Comparison of ENCODE assay signal across 11 mouse cellular contexts in genomic region chr15:98955324-98955723, GRCm38 (mm10). TPM values are rescaled to one million over a fixed set of nuclear protein-coding genes. Genes with fewer than 3 reads are reported as not detected.
DNase-seq lines count a peak whose midpoint lies in the region; ATAC-seq lines count a peak whose summit lies in the region.
"Had no signal": no experiment of that assay in that cellular context is flagged by ENCODE, and none has a peak within 500 bp of the region (broad histone marks: within the 10 kb centered on the region; RNA-seq: fewer than 3 reads in every experiment).

No protein-coding gene starts in this region.

- 76% methylated on average over 4 of the region's 4 CpGs for WGBS in heart, embryonic 11.5 days (ENCODE audit: insufficient replicate concordance)
- WGBS in embryonic facial prominence, embryonic 11.5 days, result 75% methylated on average over 4 of the region's 4 CpGs
- WGBS in hindbrain, embryonic 11.5 days, result 70% methylated on average over 4 of the region's 4 CpGs
- 34% methylated on average over 4 of the region's 4 CpGs for WGBS in midbrain, embryonic 16.5 days

- peak overlapping the region; percentile 20 for H3K4me3 ChIP-seq in heart, embryonic 11.5 days (ENCODE audit: low read depth, low read length)
- H3K4me3 ChIP-seq in embryonic facial prominence, embryonic 11.5 days (ENCODE audit: low read depth, low read length), result no peak overlapping the region
- H3K4me3 ChIP-seq in hindbrain, embryonic 11.5 days (ENCODE audit: low read depth, low read length), result peak overlapping the region; percentile 72
- peak overlapping the region; percentile 94 for H3K4me3 ChIP-seq in midbrain, embryonic 16.5 days (ENCODE audit: low read depth, low read length)
- H3K4me3 ChIP-seq: liver, embryonic 12.5 days had no signal

- DNase-seq in heart, adult 9 months (ENCODE audit: low spot score in 2 of 2), result no peak
- no peak for DNase-seq in embryonic facial prominence, embryonic 11.5 days (ENCODE audit: low spot score)
- DNase-seq in hindbrain, embryonic 11.5 days (ENCODE audit: low spot score), result no peak
- DNase-seq in kidney, adult 18-20 months, result no peak

- no peaks in the 10 kb centered on the region for H3K36me3 ChIP-seq in heart, embryonic 11.5 days (ENCODE audit: control insufficient read depth, insufficient read depth, low read length)
- no peaks in the 10 kb centered on the region; the same call in 1 of the 2 replicates for H3K36me3 ChIP-seq in embryonic facial prominence, embryonic 11.5 days (replicated peaks; ENCODE audit: control insufficient read depth, insufficient read depth, low read depth, low read length)
- no peaks in the 10 kb centered on the region for H3K36me3 ChIP-seq in hindbrain, embryonic 11.5 days (ENCODE audit: control insufficient read depth, insufficient read depth, low read length)
- H3K36me3 ChIP-seq in midbrain, embryonic 16.5 days (ENCODE audit: control insufficient read depth, insufficient read depth, low read length), result no peaks in the 10 kb centered on the region

- H3K9me3 ChIP-seq in heart, embryonic 11.5 days (replicated peaks; ENCODE audit: control insufficient read depth, low read length), result no peaks in the 10 kb centered on the region
- H3K9me3 ChIP-seq in embryonic facial prominence, embryonic 11.5 days (replicated peaks; ENCODE audit: control insufficient read depth, low read length), result no peaks in the 10 kb centered on the region
- no peaks in the 10 kb centered on the region for H3K9me3 ChIP-seq in hindbrain, embryonic 11.5 days (ENCODE audit: control insufficient read depth, low read length)
- H3K9me3 ChIP-seq in midbrain, embryonic 16.5 days (replicated peaks; ENCODE audit: control insufficient read depth, low read length, poor library complexity, severe bottlenecking), result no peaks in the 10 kb centered on the region
- H3K9me3 ChIP-seq: liver, embryonic 12.5 days had no signal

- peaks cover 13% of the 10 kb centered on the region for H3K4me1 ChIP-seq in heart, embryonic 11.5 days (ENCODE audit: control insufficient read depth, insufficient read depth, low read length)
- H3K4me1 ChIP-seq in embryonic facial prominence, embryonic 11.5 days (ENCODE audit: control insufficient read depth, insufficient read depth, low read length), result no peaks in the 10 kb centered on the region
- no peaks in the 10 kb centered on the region; the same call in 1 of the 2 replicates for H3K4me1 ChIP-seq in hindbrain, embryonic 11.5 days (replicated peaks; ENCODE audit: control insufficient read depth, insufficient read depth, low read length)
- peaks cover 7% of the 10 kb centered on the region for H3K4me1 ChIP-seq in midbrain, embryonic 16.5 days (ENCODE audit: control insufficient read depth, insufficient read depth, low read length)

- no peak overlapping the region for H3K9ac ChIP-seq in heart, embryonic 11.5 days (ENCODE audit: low read depth, low read length)
- no peak overlapping the region for H3K9ac ChIP-seq in embryonic facial prominence, embryonic 11.5 days (replicated peaks; ENCODE audit: low read length)
- peak overlapping the region; percentile 81 for H3K9ac ChIP-seq in hindbrain, embryonic 11.5 days (ENCODE audit: low read depth, low read length)
- peak overlapping the region; percentile 82 for H3K9ac ChIP-seq in midbrain, embryonic 16.5 days (ENCODE audit: low read depth, low read length)
- H3K9ac ChIP-seq: liver, embryonic 12.5 days had no signal

- no peak overlapping the region for H3K27ac ChIP-seq in heart, embryonic 11.5 days (ENCODE audit: low read depth, low read length)
- peak overlapping the region; percentile 36 for H3K27ac ChIP-seq in embryonic facial prominence, embryonic 11.5 days (replicated peaks; ENCODE audit: low read depth, low read length)
- peak overlapping the region; percentile 98 for H3K27ac ChIP-seq in hindbrain, embryonic 11.5 days (ENCODE audit: low read depth, low read length)
- H3K27ac ChIP-seq in midbrain, embryonic 16.5 days (ENCODE audit: low read length), result peak overlapping the region; percentile 100
- H3K27ac ChIP-seq: liver, embryonic 12.5 days had no signal

- H3K4me2 ChIP-seq in heart, embryonic 11.5 days, result peak overlapping the region; percentile 58; the same call in 1 of the 2 replicates
- H3K4me2 ChIP-seq in embryonic facial prominence, embryonic 11.5 days (ENCODE audit: low read depth, low read length), result no peak overlapping the region; the same call in 1 of the 2 replicates
- H3K4me2 ChIP-seq in hindbrain, embryonic 11.5 days (replicated peaks; ENCODE audit: low read depth, low read length), result peak overlapping the region; percentile 73
- peak overlapping the region; percentile 62 for H3K4me2 ChIP-seq in midbrain, embryonic 16.5 days (ENCODE audit: low read length)

- H3K27me3 ChIP-seq in heart, embryonic 11.5 days (ENCODE audit: control insufficient read depth, insufficient read depth, low read length), result no peaks in the 10 kb centered on the region
- H3K27me3 ChIP-seq in embryonic facial prominence, embryonic 11.5 days (ENCODE audit: control insufficient read depth, insufficient read depth, low read length), result no peaks in the 10 kb centered on the region
- H3K27me3 ChIP-seq in hindbrain, embryonic 11.5 days (ENCODE audit: control insufficient read depth, insufficient read depth, low read length), result no peaks in the 10 kb centered on the region
- no peaks in the 10 kb centered on the region for H3K27me3 ChIP-seq in midbrain, embryonic 16.5 days (ENCODE audit: control insufficient read depth, insufficient read depth, low read depth, low read length)
- H3K27me3 ChIP-seq: Patski had no signal

- no peak for ATAC-seq in heart, embryonic 11.5 days (replicated peaks; ENCODE audit: insufficient number of reproducible peaks, low FRiP score, low TSS enrichment)
- ATAC-seq in embryonic facial prominence, embryonic 11.5 days (replicated peaks; ENCODE audit: insufficient number of reproducible peaks, low FRiP score, low TSS enrichment, low read depth), result no peak
- no peak for ATAC-seq in hindbrain, embryonic 11.5 days (ENCODE audit: low FRiP score)
- ATAC-seq in midbrain, embryonic 16.5 days, result no peak
- ATAC-seq in erythroid progenitor cell, adult 5-6 weeks (replicated peaks; ENCODE audit: low FRiP score, poor library complexity, severe bottlenecking), result no peak
- no peak for ATAC-seq in cerebellum, adult (ENCODE audit: insufficient number of reproducible peaks, low FRiP score, low TSS enrichment)
- ATAC-seq: liver, embryonic 12.5 days; Patski had no signal

RNA-seq across cellular contexts. Expression of gene Tuba1a, which starts 1.8 kb away (rescaled TPM):
- polyA plus RNA-seq in heart, embryonic 11.5 days (2014; fragmentation: Nextera tagmentation; extraction: Ambion mirVana), result 1,237 and 1,376 TPM in 2 replicates
- 3,177 and 3,658 TPM in 2 replicates for polyA plus RNA-seq in embryonic facial prominence, embryonic 11.5 days (2014; fragmentation: Nextera tagmentation; extraction: Ambion mirVana)
- polyA plus RNA-seq in hindbrain, embryonic 11.5 days (2014; fragmentation: Nextera tagmentation; extraction: Ambion mirVana), result 8,897 and 9,833 TPM in 2 replicates
- 17,735 and 17,910 TPM in 2 replicates for polyA plus RNA-seq in midbrain, embryonic 16.5 days (2015; fragmentation: Nextera tagmentation; extraction: Ambion mirVana)
- total RNA-seq in erythroid progenitor cell, adult 5-6 weeks (2015; ENCODE audit: low replicate concordance), result 6.5 and 38.1 TPM in 2 replicates
- 5.9 and 9.6 TPM in 2 replicates for total RNA-seq in erythroid progenitor cell, adult 5-6 weeks (2017; ENCODE audit: low replicate concordance)

RNA-seq across cellular contexts. Expression of gene Gm49450, which starts 2.0 kb away (rescaled TPM):
- not detected in 2 replicates for polyA plus RNA-seq in heart, embryonic 11.5 days (2014; fragmentation: Nextera tagmentation; extraction: Ambion mirVana)
- polyA plus RNA-seq in embryonic facial prominence, embryonic 11.5 days (2014; fragmentation: Nextera tagmentation; extraction: Ambion mirVana), result not detected in 2 replicates
- not detected in 2 replicates for polyA plus RNA-seq in hindbrain, embryonic 11.5 days (2014; fragmentation: Nextera tagmentation; extraction: Ambion mirVana)
- polyA plus RNA-seq in midbrain, embryonic 16.5 days (2015; fragmentation: Nextera tagmentation; extraction: Ambion mirVana), result not detected in 2 replicates
- total RNA-seq in erythroid progenitor cell, adult 5-6 weeks (2015; ENCODE audit: low replicate concordance), result not detected in 2 replicates
- total RNA-seq in erythroid progenitor cell, adult 5-6 weeks (2017; ENCODE audit: low replicate concordance), result not detected in 2 replicates
- total RNA-seq: gastrocnemius, adult 18-20 months had no signal
- polyA plus RNA-seq: liver, embryonic 12.5 days; Patski had no signal

RNA-seq across cellular contexts. Expression of gene Tuba1b, which starts 21.0 kb away (rescaled TPM):
- 1,819 and 1,826 TPM in 2 replicates for polyA plus RNA-seq in heart, embryonic 11.5 days (2014; fragmentation: Nextera tagmentation; extraction: Ambion mirVana)
- polyA plus RNA-seq in embryonic facial prominence, embryonic 11.5 days (2014; fragmentation: Nextera tagmentation; extraction: Ambion mirVana), result 2,291 and 2,381 TPM in 2 replicates
- 1,792 and 1,905 TPM in 2 replicates for polyA plus RNA-seq in hindbrain, embryonic 11.5 days (2014; fragmentation: Nextera tagmentation; extraction: Ambion mirVana)
- 1,165 and 1,361 TPM in 2 replicates for polyA plus RNA-seq in midbrain, embryonic 16.5 days (2015; fragmentation: Nextera tagmentation; extraction: Ambion mirVana)
- 2,503 and 2,754 TPM in 2 replicates for total RNA-seq in erythroid progenitor cell, adult 5-6 weeks (2015; ENCODE audit: low replicate concordance)
- total RNA-seq in erythroid progenitor cell, adult 5-6 weeks (2017; ENCODE audit: low replicate concordance), result 632 and 670 TPM in 2 replicates

RNA-seq across cellular contexts. Expression of gene Lmbr1l, which starts 37.3 kb away (rescaled TPM):
- 4.0 and 5.7 TPM in 2 replicates for polyA plus RNA-seq in heart, embryonic 11.5 days (2014; fragmentation: Nextera tagmentation; extraction: Ambion mirVana)
- polyA plus RNA-seq in embryonic facial prominence, embryonic 11.5 days (2014; fragmentation: Nextera tagmentation; extraction: Ambion mirVana), result 3.9 and 7.1 TPM in 2 replicates
- polyA plus RNA-seq in hindbrain, embryonic 11.5 days (2014; fragmentation: Nextera tagmentation; extraction: Ambion mirVana), result 9.4 and 13.4 TPM in 2 replicates
- polyA plus RNA-seq in midbrain, embryonic 16.5 days (2015; fragmentation: Nextera tagmentation; extraction: Ambion mirVana), result 27.9 and 33.5 TPM in 2 replicates
- 7.9 and 15.1 TPM in 2 replicates for total RNA-seq in erythroid progenitor cell, adult 5-6 weeks (2015; ENCODE audit: low replicate concordance)
- 9.0 and 12.1 TPM in 2 replicates for total RNA-seq in erythroid progenitor cell, adult 5-6 weeks (2017; ENCODE audit: low replicate concordance)

RNA-seq across cellular contexts. Expression of gene Dhh, which starts 57.0 kb away (rescaled TPM):
- polyA plus RNA-seq in heart, embryonic 11.5 days (2014; fragmentation: Nextera tagmentation; extraction: Ambion mirVana), result 2.5 and 5.0 TPM in 2 replicates
- 0.76 and 1.3 TPM in 2 replicates for polyA plus RNA-seq in embryonic facial prominence, embryonic 11.5 days (2014; fragmentation: Nextera tagmentation; extraction: Ambion mirVana)
- 0.56 and 0.68 TPM in 2 replicates for polyA plus RNA-seq in hindbrain, embryonic 11.5 days (2014; fragmentation: Nextera tagmentation; extraction: Ambion mirVana)
- 0.36 and 0.39 TPM in 2 replicates for polyA plus RNA-seq in midbrain, embryonic 16.5 days (2015; fragmentation: Nextera tagmentation; extraction: Ambion mirVana)
- not detected in 2 replicates for total RNA-seq in erythroid progenitor cell, adult 5-6 weeks (2015; ENCODE audit: low replicate concordance)
- not detected in 2 replicates for total RNA-seq in erythroid progenitor cell, adult 5-6 weeks (2017; ENCODE audit: low replicate concordance)
- polyA plus RNA-seq: Patski had no signal

Comparison
In these comparisons a context has a peak if more than half of its experiments do, and no peak if none do; other contexts are left out.
1. H3K9ac ChIP-seq: peak in hindbrain, embryonic 11.5 days (single experiment) and midbrain, embryonic 16.5 days (single experiment); none in heart, embryonic 11.5 days (single experiment) and embryonic facial prominence, embryonic 11.5 days (single experiment).